Mouse (Mus musculus) layer of hippocampus, postnatal 36 days (tissue): Measurements from ENCODE around the gene Asna1. TPM values are rescaled to one million over a fixed set of nuclear protein-coding genes. Genes with fewer than 3 reads are reported as not detected.

Experiments used
- DNase-seq, 2 experiments: peaks; one replicate each; pipeline ENCODE4 v3.0.0; 2022
- total RNA-seq, 2 experiments: library from RNA; stranded (reverse); gene quantifications; 2 replicates each; pipeline ENCODE4 v1.2.3; 2021

The Asna1 gene
- 100 to 1,000 TPM; 120 to 121 TPM for total RNA-seq

GRCm38 (mm10) chr8:85025098-85025932 lies at the start of gene Asna1:
TSS of gene Asna1 (minus strand) at chr8:85025281.
- DNase-seq = peak; percentile 79 to 80

- DNase-seq = no peak
Observed at GRCm38 (mm10) chr8:85074617-85075016, 49.5 kb upstream of the Asna1 start.

- no peak for DNase-seq
Observed at GRCm38 (mm10) chr8:85074167-85074566, 49.1 kb upstream of the Asna1 start.

- DNase-seq = no peak
Observed at GRCm38 (mm10) chr8:85073041-85073612, 48.0 kb upstream of the Asna1 start.

- no peak for DNase-seq
Observed at GRCm38 (mm10) chr8:85072364-85072929, 47.4 kb upstream of the Asna1 start.

GRCm38 (mm10) chr8:85071514-85072281 lies 46.6 kb upstream of the Asna1 start, which contains the start of gene Dhps:
TSS of gene Dhps (plus strand) at chr8:85071757.
- peak; percentile 87 to 90 for DNase-seq

GRCm38 (mm10) chr8:85071041-85071440 lies 46.0 kb upstream of the Asna1 start:
- DNase-seq = no peak

- DNase-seq = no peak
Observed at GRCm38 (mm10) chr8:85067982-85068381, 42.9 kb upstream of the Asna1 start, which contains the start of gene Gm5741. TSS of gene Gm5741 (minus strand) at chr8:85067982.

GRCm38 (mm10) chr8:85067155-85067554 lies 42.1 kb upstream of the Asna1 start:
- no peak for DNase-seq

- no peak for DNase-seq
Observed at GRCm38 (mm10) chr8:85065213-85065612, 40.1 kb upstream of the Asna1 start.

GRCm38 (mm10) chr8:85062603-85063002 lies 37.5 kb upstream of the Asna1 start:
- no peak for DNase-seq

GRCm38 (mm10) chr8:85059879-85060616 lies 35.0 kb upstream of the Asna1 start, which contains the start of gene Fbxw9:
TSS of gene Fbxw9 (plus strand) at chr8:85060055.
- peak; percentile 87 to 88 for DNase-seq

- no peak for DNase-seq
Observed at GRCm38 (mm10) chr8:85057367-85057766, 32.3 kb upstream of the Asna1 start.

GRCm38 (mm10) chr8:85043619-85044018 lies 18.5 kb upstream of the Asna1 start:
- DNase-seq = no peak

- peak; percentile 57 to 59 for DNase-seq
Observed at GRCm38 (mm10) chr8:85037681-85038531, 12.8 kb upstream of the Asna1 start.

- no peak for DNase-seq
Observed at GRCm38 (mm10) chr8:85037366-85037680, 12.2 kb upstream of the Asna1 start.

- peak; percentile 86 to 87 for DNase-seq
Observed at GRCm38 (mm10) chr8:85036718-85037365, 11.8 kb upstream of the Asna1 start, which contains the start of gene Tnpo2. TSS of gene Tnpo2 (plus strand) at chr8:85036915.

- DNase-seq = no peak
Observed at GRCm38 (mm10) chr8:85036381-85036717, 11.3 kb upstream of the Asna1 start.

- DNase-seq = peak in 1 of 2 experiments; percentile 23
Observed at GRCm38 (mm10) chr8:85035728-85036310, 10.7 kb upstream of the Asna1 start.

- no peak for DNase-seq
Observed at GRCm38 (mm10) chr8:85035165-85035727, 10.2 kb upstream of the Asna1 start.
